23 mouse cellular contexts compared by ENCODE assay signal in the genomic region with DNA sequence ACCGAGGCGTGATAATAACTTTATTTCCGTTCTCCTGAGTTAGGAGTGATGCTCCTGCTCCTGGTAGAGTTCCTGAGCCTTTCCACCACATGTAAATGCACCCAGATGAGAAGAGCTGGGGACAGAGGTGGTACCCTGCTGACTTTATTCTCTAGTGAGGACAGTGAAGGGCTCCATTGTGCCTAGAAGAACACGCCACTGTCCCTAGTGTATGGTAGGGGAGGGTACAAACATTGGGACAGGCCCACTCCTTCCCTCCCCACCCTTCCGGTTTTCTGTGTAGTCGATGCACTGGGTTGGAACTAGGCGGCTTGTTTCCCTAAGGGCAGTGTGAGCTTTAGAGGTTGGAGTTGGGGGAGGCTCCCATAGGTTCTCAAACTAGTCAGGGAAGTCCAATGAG. TPM values are rescaled to one million over a fixed set of nuclear protein-coding genes. Genes with fewer than 3 reads are reported as not detected.
"Had no signal": no experiment of that assay in that cellular context is flagged by ENCODE, and none has a peak within 500 bp of the region (broad histone marks: within the 10 kb centered on the region; RNA-seq: fewer than 3 reads in every experiment).

No protein-coding gene starts in this region.

- H3K4me3 ChIP-seq: gastrocnemius, adult 2 months; heart, embryonic 10.5 days; heart, embryonic 12.5 days; hindbrain, embryonic 10.5 days; hindbrain, embryonic 12.5 days; intestine, embryonic 15.5 days; limb, embryonic 10.5 days; limb, embryonic 12.5 days; liver, embryonic 13.5 days; liver, embryonic 15.5 days had no signal

- DNase-seq: gastrocnemius, adult 2 months; gastrocnemius, postnatal 10 days; gastrocnemius, postnatal 25 days; heart, adult 18-20 months; heart, postnatal 10 days; heart, postnatal 4 days; kidney, adult 18-20 months; kidney, adult 8-10 months; kidney, postnatal 10 days; kidney, postnatal 25 days; kidney, postnatal 4 days; liver; liver, embryonic 13.5 days had no signal

- H3K27ac ChIP-seq: gastrocnemius, adult 2 months; heart, embryonic 10.5 days; hindbrain, embryonic 10.5 days; hindbrain, embryonic 12.5 days; hindbrain, embryonic 14.5 days; intestine, embryonic 15.5 days; limb, embryonic 10.5 days; limb, embryonic 12.5 days; liver, embryonic 13.5 days; liver, embryonic 15.5 days had no signal

RNA-seq across cellular contexts. Expression of a gene that starts 36.3 kb away (rescaled TPM):
- total RNA-seq: granulocyte monocyte progenitor cell, adult 5-6 weeks had no signal
